In the genomic region with DNA sequence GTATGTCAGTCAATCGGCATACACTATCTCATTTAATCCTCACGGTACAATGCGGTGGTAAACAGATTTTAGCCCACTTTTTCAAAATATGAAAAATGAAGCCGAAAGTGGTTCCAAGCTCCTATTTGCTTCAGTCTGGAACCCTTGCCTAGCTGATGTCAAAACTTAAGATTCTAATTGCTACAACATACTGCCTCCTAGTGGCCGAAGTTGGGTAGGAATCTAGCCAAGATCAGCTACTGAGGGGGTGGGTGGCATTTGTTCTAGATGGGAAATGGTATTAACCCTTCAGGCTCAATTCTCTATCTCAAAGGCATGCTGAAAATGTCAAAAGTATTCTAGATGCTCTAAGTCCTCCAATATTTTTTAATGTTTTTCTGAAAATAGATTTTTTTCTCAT, we compare ENCODE assay signal across 8 mouse cellular contexts.
DNase-seq lines count a peak whose midpoint lies in the region; TF ChIP-seq lines count a peak whose summit lies in the region.

No protein-coding gene starts in this region.

- no peaks in the 10 kb centered on the region for H3K79me2 ChIP-seq in heart, adult 2 months (replicated peaks; ENCODE audit: control insufficient read depth, insufficient read depth, low read length)

- no peak overlapping the region for H3K9ac ChIP-seq in heart, adult 2 months (ENCODE audit: low read depth, low read length)

- no peak overlapping the region for H3K27ac ChIP-seq in heart, adult 2 months

- no peaks in the 10 kb centered on the region for H3K27me3 ChIP-seq in heart, adult 2 months (ENCODE audit: control insufficient read depth, insufficient read depth, low read length)

- no peak for TF ChIP-seq POLR2A in heart, adult 2 months (IDR thresholded peaks at IDR 0.05; ENCODE audit: insufficient read depth, low read depth, low read length)

- H3K4me1 ChIP-seq in heart, adult 2 months (ENCODE audit: control insufficient read depth, insufficient read depth, low read length), result no peaks in the 10 kb centered on the region

- TF ChIP-seq EP300 in heart, adult 2 months (IDR thresholded peaks at IDR 0.05; ENCODE audit: insufficient read depth, low read depth, low read length), result no peak

- peak; percentile 71 for TF ChIP-seq CTCF in heart, adult 2 months (IDR thresholded peaks at IDR 0.05)

- no peaks in the 10 kb centered on the region for H3K36me3 ChIP-seq in heart, adult 2 months (ENCODE audit: control insufficient read depth, insufficient read depth, low read length)

- H3K4me3 ChIP-seq in heart, adult 2 months, result no peak overlapping the region

- DNase-seq in heart, adult 2 months, result no peak
- DNase-seq in heart, adult 11 months, result no peak
- DNase-seq in right cerebral cortex, adult 2 months (ENCODE audit: low spot score in 2 of 2), result peak; percentile 9 to 18
- DNase-seq in right cerebral cortex, postnatal 10 days (ENCODE audit: low spot score in 2 of 2), result no peak
- DNase-seq in heart, postnatal 14 days, result peak; percentile 11 to 42
- peak; percentile 49 for DNase-seq in retina, embryonic 14.5 days (ENCODE audit: low spot score)
- no peak for DNase-seq in thymus, postnatal 25 days
- DNase-seq in ovary, adult 18-20 months (ENCODE audit: low spot score), result no peak

- WGBS in heart, adult 2 months, result 54% methylated on average over 5 of the region's 5 CpGs

- intact Hi-C loops in heart, adult 2 months (cut with DNase I), result loop anchor here (5.0 to 10.0 kb wide), 3 partner anchors 533 to 946 kb away; no protein-coding TSS in a partner anchor
- intact Hi-C loops in heart, postnatal 14 days (cut with DNase I), result loop anchor here (5.0 to 10.0 kb wide), 2 partner anchors 753 to 946 kb away; no protein-coding TSS in a partner anchor

Comparison
In these comparisons a context has a peak if more than half of its experiments do, and no peak if none do; other contexts are left out.
1. DNase-seq: peak in right cerebral cortex, adult 2 months (2 of 2), heart, postnatal 14 days (2 of 2) and retina, embryonic 14.5 days (single experiment); none in heart, adult 2 months (0 of 2), heart, adult 11 months (single experiment), right cerebral cortex, postnatal 10 days (0 of 2), thymus, postnatal 25 days (single experiment) and ovary, adult 18-20 months (single experiment).